Mouse (Mus musculus): Measurements from ENCODE around the gene Smarcc1. TPM values are rescaled to one million over a fixed set of nuclear protein-coding genes. Genes with fewer than 3 reads are reported as not detected.
A peak's percentile ranks its signal among the peaks of the same experiment; 100 is the strongest.

Smarcc1 gene
- total RNA-seq, 2 experiments from 2014 or later = 89.5 to 133 TPM

GRCm38 (mm10) chr9:110268416-110268815 is 150.9 kb downstream of the Smarcc1 start:
- ATAC-seq (replicated peaks; ENCODE audit: low FRiP score, low TSS enrichment, poor library complexity, severe bottlenecking) = no peak

DNA sequence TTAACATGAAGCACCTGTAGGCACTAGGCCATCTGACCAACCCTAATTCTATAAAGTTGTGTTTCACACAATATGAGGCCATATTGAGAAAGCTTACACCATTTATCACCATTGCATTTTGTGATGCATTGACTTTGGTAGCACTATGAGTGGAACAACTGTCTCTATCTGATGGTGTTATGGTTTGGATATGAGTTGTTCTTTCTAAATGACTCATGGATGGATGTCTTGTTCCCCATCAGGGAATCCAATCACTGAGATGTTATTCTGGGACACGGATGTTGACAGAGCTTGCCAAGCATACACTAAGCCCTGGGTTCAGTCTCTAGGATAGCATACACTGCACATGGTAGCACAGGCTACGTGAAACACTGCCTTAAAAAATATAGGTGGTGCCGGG is 154.8 kb downstream of the Smarcc1 start:
- no peak for ATAC-seq (replicated peaks; ENCODE audit: low FRiP score, low TSS enrichment, poor library complexity, severe bottlenecking)

- no peak for ATAC-seq (replicated peaks; ENCODE audit: low FRiP score, low TSS enrichment, poor library complexity, severe bottlenecking)
Measured at GRCm38 (mm10) chr9:110273507-110273906, 156.0 kb downstream of the Smarcc1 start.

- 0 out of 2 replicates have a peak, but pooled peaks have one; percentile 37 for ATAC-seq (replicated peaks; ENCODE audit: low FRiP score, low TSS enrichment, poor library complexity, severe bottlenecking)
Measured at GRCm38 (mm10) chr9:110275882-110276281, 158.4 kb downstream of the Smarcc1 start.

DNA sequence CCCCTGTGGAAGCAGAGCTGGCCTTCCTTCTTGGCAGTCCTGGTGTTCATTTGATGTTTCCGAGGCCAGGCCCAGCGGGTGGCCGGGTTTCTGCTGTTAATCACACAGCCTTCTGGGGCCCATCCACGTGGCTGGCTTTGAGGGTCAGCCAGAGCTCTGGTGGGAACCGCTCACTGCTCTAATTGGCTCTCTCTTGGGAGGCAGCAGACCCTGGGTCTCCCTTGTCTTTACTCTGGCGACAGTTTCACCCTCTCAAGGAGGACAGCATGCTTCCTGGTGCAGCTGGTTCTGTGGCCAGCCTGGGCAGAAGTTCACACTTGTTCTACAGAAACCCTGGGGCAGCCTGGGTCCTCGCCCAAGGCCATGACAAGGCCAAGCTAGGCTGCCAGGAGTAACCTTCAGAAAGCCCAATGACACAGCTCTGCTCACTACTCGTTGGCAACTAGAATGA is 159.9 kb downstream of the Smarcc1 start:
- no peak for ATAC-seq (replicated peaks; ENCODE audit: low FRiP score, low TSS enrichment, poor library complexity, severe bottlenecking)

GRCm38 (mm10) chr9:110284075-110284697 is 166.7 kb downstream of the Smarcc1 start:
- no peak for ATAC-seq (replicated peaks; ENCODE audit: low FRiP score, low TSS enrichment, poor library complexity, severe bottlenecking)

DNA sequence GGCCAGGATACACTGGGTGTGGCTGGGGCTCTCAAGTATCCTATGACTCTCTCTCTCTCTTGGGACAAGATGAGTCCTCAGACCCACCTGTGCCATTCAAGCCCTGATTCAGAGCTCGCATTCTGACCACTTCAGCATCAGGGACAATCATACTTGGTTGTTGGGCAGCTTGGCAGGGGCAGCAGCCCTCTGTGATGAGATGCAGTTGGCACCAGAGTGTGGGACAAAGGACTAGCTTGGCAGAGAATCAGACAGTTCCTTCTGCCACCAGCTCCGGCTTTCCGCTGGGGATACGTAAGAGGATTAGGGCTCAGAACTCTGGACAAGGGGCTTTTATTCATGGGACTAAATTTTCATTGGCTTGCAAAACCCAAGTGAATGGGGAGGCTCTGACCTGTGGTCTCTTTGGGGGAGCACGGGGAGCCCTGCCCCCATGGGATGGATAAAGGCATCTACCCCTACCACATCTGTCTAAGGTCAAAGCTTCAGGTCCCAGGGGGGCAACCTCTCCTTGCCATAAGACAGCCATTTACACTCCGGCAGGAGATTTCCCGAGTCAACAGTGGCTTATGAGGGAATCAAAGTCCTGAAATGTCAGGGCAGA is 169.9 kb downstream of the Smarcc1 start:
- no peak for ATAC-seq (replicated peaks; ENCODE audit: low FRiP score, low TSS enrichment, poor library complexity, severe bottlenecking)

Other genes starting within 250 kb of the Smarcc1 start
- gene Cdc25a, start 242.1 kb upstream of the Smarcc1 start, total RNA-seq (2014; fragmentation: Nextera tagmentation) = 58.2 and 61.3 TPM in 2 replicates
- 46.7 and 58.8 TPM in 2 replicates for gene Cdc25a, start 242.1 kb upstream of the Smarcc1 start, total RNA-seq (2017)
- gene Map4, start 186.2 kb upstream of the Smarcc1 start, total RNA-seq (2014; fragmentation: Nextera tagmentation) = 12.9 and 14.3 TPM in 2 replicates
- gene Map4, start 186.2 kb upstream of the Smarcc1 start, total RNA-seq (2017) = 7.8 and 12.8 TPM in 2 replicates
- 137 TPM in 2 replicates for gene Dhx30, start 122 bp downstream of the Smarcc1 start, total RNA-seq (2014; fragmentation: Nextera tagmentation)
- gene Dhx30, start 122 bp downstream of the Smarcc1 start, total RNA-seq (2017) = 59.2 and 71.1 TPM in 2 replicates
- gene Cspg5, start 126.1 kb downstream of the Smarcc1 start, total RNA-seq (2014; fragmentation: Nextera tagmentation) = 0.42 and 1.7 TPM in 2 replicates
- gene Cspg5, start 126.1 kb downstream of the Smarcc1 start, total RNA-seq (2017) = 0.27 and 0.33 TPM in 2 replicates
- gene Elp6, start 187.5 kb downstream of the Smarcc1 start, total RNA-seq (2014; fragmentation: Nextera tagmentation) = 4.1 and 10.1 TPM in 2 replicates
- gene Elp6, start 187.5 kb downstream of the Smarcc1 start, total RNA-seq (2017) = 6.3 and 10.2 TPM in 2 replicates
- gene Scap, start 215.6 kb downstream of the Smarcc1 start, total RNA-seq (2014; fragmentation: Nextera tagmentation) = 35.0 and 48.5 TPM in 2 replicates
- 20.3 and 60.7 TPM in 2 replicates for gene Scap, start 215.6 kb downstream of the Smarcc1 start, total RNA-seq (2017)